Mouse (Mus musculus): ENCODE measurements around the gene Ankrd55. TPM values are rescaled to one million over a fixed set of nuclear protein-coding genes. Genes with fewer than 3 reads are reported as not detected.

Ankrd55 gene
- polyA plus RNA-seq, 1 experiment from 2014 or later: 9.2 TPM

DNA sequence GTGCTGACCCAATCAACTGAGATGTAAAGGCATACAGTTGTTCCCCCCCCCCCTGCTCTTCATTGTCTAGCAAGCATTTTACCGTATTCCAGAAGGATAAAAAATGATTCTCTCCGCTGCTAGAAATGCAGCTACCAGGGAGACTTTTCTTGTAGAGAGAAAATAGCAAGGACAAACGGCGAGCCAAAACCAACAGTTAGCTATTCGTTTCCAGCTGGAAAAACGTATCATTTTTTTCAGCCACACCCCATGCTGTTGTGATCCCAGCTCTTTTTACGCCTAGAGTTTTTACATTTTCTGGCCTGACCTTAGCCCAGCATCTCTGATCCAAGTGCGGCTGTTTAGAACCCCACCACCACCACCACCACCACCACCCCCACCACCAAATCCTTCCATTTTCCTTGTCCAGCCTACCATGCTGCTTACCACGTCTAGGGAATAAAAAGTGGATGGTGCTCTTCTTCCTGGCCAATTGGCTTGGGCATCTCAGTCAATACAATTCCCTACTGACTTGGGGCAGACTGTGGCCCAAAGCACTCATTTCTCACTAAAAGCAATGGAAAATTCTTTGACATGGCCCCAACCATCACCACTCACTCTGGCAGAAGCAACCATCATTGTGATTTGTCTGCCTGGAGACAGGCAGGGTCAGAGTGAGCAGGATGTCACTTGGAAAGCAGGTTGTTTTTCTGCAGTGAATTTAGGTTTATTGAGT is 119.7 kb downstream of the Ankrd55 start:
- Histone ChIP-seq H3K4me2 (replicated peaks) (no peak overlapping the region), H3K9me3 (ENCODE audit: control insufficient read depth, low read length) (no peaks in the 10 kb centered on the region), H3K36me3 (replicated peaks; ENCODE audit: control insufficient read depth, insufficient read depth) (no peaks in the 10 kb centered on the region), H3K27me3 (ENCODE audit: control insufficient read depth, insufficient read depth, low read length) (no peaks in the 10 kb centered on the region), H3K4me3 (replicated peaks; ENCODE audit: low read length) (no peak overlapping the region), H3K4me1 (replicated peaks; ENCODE audit: control insufficient read depth, insufficient read depth, low read length) (no peaks in the 10 kb centered on the region), H3K9ac (no peak overlapping the region), H3K27ac (no peak overlapping the region)
- ATAC-seq (ENCODE audit: low FRiP score): no peak
- 83% methylated on average over 9 of the region's 9 CpGs for WGBS
- no peak for DNase-seq (ENCODE audit: low spot score)

DNA sequence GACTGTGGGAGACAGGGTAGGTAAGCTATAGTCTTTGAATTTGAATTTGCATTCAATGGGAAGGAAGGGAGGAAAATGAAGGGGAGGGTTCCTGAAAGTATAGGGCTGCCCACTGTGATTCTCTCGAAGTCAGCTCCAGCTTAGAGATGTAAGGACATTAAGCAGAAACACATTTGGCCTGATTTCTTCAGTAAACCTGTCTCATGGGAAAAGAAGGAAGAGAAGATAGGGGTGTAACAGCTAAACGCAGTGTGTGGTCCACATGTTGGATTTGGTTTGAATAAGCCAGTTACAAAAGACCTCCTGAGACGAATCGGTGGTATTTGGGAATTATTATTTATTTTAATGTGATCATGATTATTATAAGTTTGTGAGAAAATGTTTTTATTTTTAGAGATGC is 120.5 kb downstream of the Ankrd55 start:
- Histone ChIP-seq H3K4me1 (replicated peaks; ENCODE audit: control insufficient read depth, insufficient read depth, low read length) (no peaks in the 10 kb centered on the region), H3K36me3 (replicated peaks; ENCODE audit: control insufficient read depth, insufficient read depth) (no peaks in the 10 kb centered on the region), H3K4me3 (replicated peaks; ENCODE audit: low read length) (no peak overlapping the region), H3K27ac (no peak overlapping the region), H3K9me3 (ENCODE audit: control insufficient read depth, low read length) (no peaks in the 10 kb centered on the region), H3K27me3 (ENCODE audit: control insufficient read depth, insufficient read depth, low read length) (no peaks in the 10 kb centered on the region), H3K4me2 (replicated peaks) (no peak overlapping the region), H3K9ac (no peak overlapping the region)
- 85% methylated on average over 4 of the region's 4 CpGs for WGBS
- DNase-seq (ENCODE audit: low spot score) (no peak), ATAC-seq (ENCODE audit: low FRiP score) (no peak)

DNA sequence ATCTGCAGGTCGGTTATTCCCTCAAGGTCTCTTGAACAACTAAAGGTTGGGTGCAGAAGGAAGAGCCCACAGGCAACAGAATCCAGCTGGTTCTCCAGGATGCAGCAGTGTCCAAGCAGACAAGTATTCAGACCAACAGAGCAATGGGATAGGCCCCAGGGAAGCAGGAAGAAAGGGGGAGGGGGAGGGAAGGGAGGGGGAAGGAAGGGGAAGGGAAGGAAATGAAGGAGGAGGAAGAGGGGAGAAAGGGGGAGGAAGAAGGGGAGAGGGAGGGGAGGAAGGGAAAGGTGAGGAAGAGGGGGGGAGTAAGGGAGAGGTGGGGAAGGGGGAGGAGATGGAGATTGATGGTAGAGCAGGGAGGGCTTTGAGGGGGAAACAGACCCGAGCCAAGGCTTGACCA is 121.1 kb downstream of the Ankrd55 start:
- H3K4me1 ChIP-seq (replicated peaks; ENCODE audit: control insufficient read depth, insufficient read depth, low read length): no peaks in the 10 kb centered on the region
- H3K9me3 ChIP-seq (ENCODE audit: control insufficient read depth, low read length): no peaks in the 10 kb centered on the region
- no peaks in the 10 kb centered on the region for H3K36me3 ChIP-seq (replicated peaks; ENCODE audit: control insufficient read depth, insufficient read depth)
- 89% methylated on average over 2 of the region's 2 CpGs for WGBS
- ATAC-seq (ENCODE audit: low FRiP score): no peak
- no peak overlapping the region for H3K27ac ChIP-seq
- no peaks in the 10 kb centered on the region for H3K27me3 ChIP-seq (ENCODE audit: control insufficient read depth, insufficient read depth, low read length)
- DNase-seq (ENCODE audit: low spot score): no peak
- H3K4me3 ChIP-seq (replicated peaks; ENCODE audit: low read length): no peak overlapping the region
- no peak overlapping the region for H3K9ac ChIP-seq
- H3K4me2 ChIP-seq (replicated peaks): no peak overlapping the region

DNA sequence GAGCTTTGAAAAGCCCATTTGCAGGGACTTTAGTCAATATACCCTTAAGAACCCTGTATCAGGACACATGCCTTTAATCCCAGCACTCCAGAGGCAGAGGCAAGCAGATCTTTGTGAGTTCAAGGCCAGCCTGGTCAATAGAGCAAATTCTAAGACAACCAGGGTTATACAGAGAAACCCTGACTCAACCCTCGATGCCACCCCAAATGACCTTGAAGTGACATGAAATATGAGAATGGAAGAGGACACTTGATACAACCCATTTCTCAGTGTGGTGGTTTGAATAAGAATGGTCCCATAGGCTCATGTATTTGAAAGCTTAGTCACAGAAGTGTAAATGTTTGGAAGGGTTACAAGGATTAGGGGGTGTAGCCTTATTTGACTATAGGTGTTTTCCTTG is 121.6 kb downstream of the Ankrd55 start:
- WGBS: 90% methylated on average over 1 of the region's 1 CpGs
- H3K4me3 ChIP-seq (replicated peaks; ENCODE audit: low read length): no peak overlapping the region
- DNase-seq (ENCODE audit: low spot score) (no peak), ATAC-seq (ENCODE audit: low FRiP score) (no peak)
- H3K36me3 ChIP-seq (replicated peaks; ENCODE audit: control insufficient read depth, insufficient read depth): no peaks in the 10 kb centered on the region
- no peak overlapping the region for H3K4me2 ChIP-seq (replicated peaks)
- H3K27me3 ChIP-seq (ENCODE audit: control insufficient read depth, insufficient read depth, low read length): no peaks in the 10 kb centered on the region
- H3K27ac ChIP-seq: no peak overlapping the region
- no peaks in the 10 kb centered on the region for H3K4me1 ChIP-seq (replicated peaks; ENCODE audit: control insufficient read depth, insufficient read depth, low read length)
- no peaks in the 10 kb centered on the region for H3K9me3 ChIP-seq (ENCODE audit: control insufficient read depth, low read length)
- H3K9ac ChIP-seq: no peak overlapping the region

DNA sequence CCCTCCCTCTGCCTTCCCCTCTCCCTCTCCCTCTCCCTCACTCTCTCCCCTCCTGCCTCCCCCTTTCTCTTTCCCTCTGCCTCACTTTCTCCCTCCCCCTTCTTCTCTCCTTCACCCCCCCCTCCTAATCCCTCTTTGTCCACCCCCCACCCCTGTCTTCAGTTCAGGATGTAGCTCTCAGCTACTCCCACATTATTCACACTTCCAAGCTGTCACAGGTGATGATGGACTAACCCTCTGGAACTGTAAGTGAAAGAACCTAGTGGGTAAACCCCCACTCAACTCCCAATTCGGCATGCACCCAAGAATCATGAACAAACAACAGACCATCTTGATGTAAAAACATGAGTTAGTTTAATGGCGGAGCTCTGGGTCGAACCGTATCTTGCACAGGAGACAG is 122.2 kb downstream of the Ankrd55 start:
- 95% methylated on average over 4 of the region's 4 CpGs for WGBS
- Histone ChIP-seq H3K9ac (no peak overlapping the region), H3K27ac (no peak overlapping the region), H3K36me3 (replicated peaks; ENCODE audit: control insufficient read depth, insufficient read depth) (no peaks in the 10 kb centered on the region), H3K9me3 (ENCODE audit: control insufficient read depth, low read length) (no peaks in the 10 kb centered on the region), H3K27me3 (ENCODE audit: control insufficient read depth, insufficient read depth, low read length) (no peaks in the 10 kb centered on the region), H3K4me2 (replicated peaks) (no peak overlapping the region), H3K4me3 (replicated peaks; ENCODE audit: low read length) (no peak overlapping the region), H3K4me1 (replicated peaks; ENCODE audit: control insufficient read depth, insufficient read depth, low read length) (no peaks in the 10 kb centered on the region)
- ATAC-seq (ENCODE audit: low FRiP score): no peak
- DNase-seq (ENCODE audit: low spot score): no peak

DNA sequence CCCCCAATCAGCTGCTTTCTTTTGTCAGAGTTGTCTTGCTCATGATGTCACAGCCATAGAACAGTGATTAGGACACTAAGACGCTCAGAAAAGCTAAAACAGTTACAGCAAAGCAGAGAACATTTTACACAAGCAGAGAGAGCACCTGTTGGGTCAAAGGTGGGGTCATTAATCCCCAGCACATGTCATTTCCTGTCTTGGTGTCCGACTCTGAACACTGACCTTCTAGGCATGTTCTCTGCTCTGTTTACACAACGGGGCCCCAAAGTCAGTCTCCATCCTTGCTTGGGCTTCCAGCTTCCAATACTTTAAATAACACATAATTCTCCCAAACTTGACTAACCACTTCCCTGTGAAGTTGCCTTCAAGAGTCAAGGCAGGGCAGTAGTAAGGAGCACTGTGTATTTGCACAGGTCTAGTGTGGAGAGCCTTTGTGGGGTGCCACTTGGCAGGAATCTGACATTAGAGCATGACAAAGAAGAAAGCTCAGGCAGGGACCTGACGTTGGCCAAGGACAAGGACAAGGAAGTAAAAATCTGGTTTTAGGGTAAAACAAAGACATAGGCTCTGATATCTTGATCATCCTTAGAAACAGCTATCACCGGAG is 123.1 kb downstream of the Ankrd55 start:
- 79% methylated on average over 5 of the region's 5 CpGs for WGBS
- H3K4me3 ChIP-seq (replicated peaks; ENCODE audit: low read length): no peak overlapping the region
- H3K27ac ChIP-seq: no peak overlapping the region
- ATAC-seq (ENCODE audit: low FRiP score) (no peak), DNase-seq (ENCODE audit: low spot score) (no peak)
- H3K9ac ChIP-seq: no peak overlapping the region
- no peak overlapping the region for H3K4me2 ChIP-seq (replicated peaks)
- H3K4me1 ChIP-seq (replicated peaks; ENCODE audit: control insufficient read depth, insufficient read depth, low read length): no peaks in the 10 kb centered on the region
- no peaks in the 10 kb centered on the region for H3K9me3 ChIP-seq (ENCODE audit: control insufficient read depth, low read length)
- no peaks in the 10 kb centered on the region for H3K27me3 ChIP-seq (ENCODE audit: control insufficient read depth, insufficient read depth, low read length)
- no peaks in the 10 kb centered on the region for H3K36me3 ChIP-seq (replicated peaks; ENCODE audit: control insufficient read depth, insufficient read depth)

DNA sequence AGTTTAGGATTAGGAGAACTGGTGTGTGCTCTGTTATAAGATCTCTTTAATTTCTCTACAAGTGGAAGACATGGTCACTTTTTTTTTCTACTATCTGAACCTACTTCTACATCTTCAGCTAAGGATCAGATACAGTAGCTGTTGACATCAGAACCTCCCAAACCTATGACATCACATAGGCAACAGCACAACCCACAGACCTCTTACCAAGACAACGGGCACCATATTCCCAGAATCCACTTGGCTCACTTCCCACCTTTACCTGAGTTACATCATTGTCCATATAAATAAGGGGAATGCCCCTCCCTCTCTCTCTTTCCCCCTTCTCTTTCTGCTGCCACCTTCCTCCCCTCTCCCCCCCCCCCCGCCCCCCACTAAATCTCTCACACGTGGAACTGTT is 124.0 kb downstream of the Ankrd55 start:
- H3K27ac ChIP-seq: no peak overlapping the region
- no peak overlapping the region for H3K9ac ChIP-seq
- 73% methylated on average over 2 of the region's 3 CpGs for WGBS

DNA sequence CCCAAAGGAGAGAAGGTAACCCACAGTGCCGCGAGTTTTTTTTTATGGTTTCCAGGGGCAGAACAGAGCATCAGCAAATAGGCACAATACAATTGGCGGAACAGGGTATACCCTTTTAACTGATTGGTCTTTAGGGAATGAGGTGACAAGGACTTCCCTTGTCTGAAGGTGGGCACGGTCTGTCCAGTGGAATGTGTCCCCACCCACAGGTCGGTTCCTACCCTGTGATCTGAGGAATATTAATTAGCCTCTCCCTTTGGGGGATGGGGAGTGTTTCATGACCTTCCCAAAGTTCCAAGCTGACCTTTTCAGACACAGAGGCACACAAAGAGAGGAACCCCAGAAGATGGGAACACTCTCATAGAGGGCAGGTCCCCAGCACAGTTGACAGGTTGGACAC is 124.6 kb downstream of the Ankrd55 start:
- no peak overlapping the region for H3K4me2 ChIP-seq (replicated peaks)
- no peak for ATAC-seq (ENCODE audit: low FRiP score)
- no peaks in the 10 kb centered on the region for H3K9me3 ChIP-seq (ENCODE audit: control insufficient read depth, low read length)
- no peak overlapping the region for H3K27ac ChIP-seq
- H3K9ac ChIP-seq: no peak overlapping the region
- no peaks in the 10 kb centered on the region for H3K36me3 ChIP-seq (replicated peaks; ENCODE audit: control insufficient read depth, insufficient read depth)
- H3K4me1 ChIP-seq (replicated peaks; ENCODE audit: control insufficient read depth, insufficient read depth, low read length): no peaks in the 10 kb centered on the region
- no peak overlapping the region for H3K4me3 ChIP-seq (replicated peaks; ENCODE audit: low read length)
- WGBS: 71% methylated on average over 5 of the region's 5 CpGs
- no peaks in the 10 kb centered on the region for H3K27me3 ChIP-seq (ENCODE audit: control insufficient read depth, insufficient read depth, low read length)
- no peak for DNase-seq (ENCODE audit: low spot score)

More for the DNA sequence above, 124.0 kb downstream of the Ankrd55 start:
- Histone ChIP-seq H3K27me3 (ENCODE audit: control insufficient read depth, insufficient read depth, low read length) (no peaks in the 10 kb centered on the region), H3K4me2 (replicated peaks) (no peak overlapping the region), H3K4me3 (replicated peaks; ENCODE audit: low read length) (no peak overlapping the region), H3K36me3 (replicated peaks; ENCODE audit: control insufficient read depth, insufficient read depth) (no peaks in the 10 kb centered on the region), H3K9me3 (ENCODE audit: control insufficient read depth, low read length) (no peaks in the 10 kb centered on the region), H3K4me1 (replicated peaks; ENCODE audit: control insufficient read depth, insufficient read depth, low read length) (no peaks in the 10 kb centered on the region)
- DNase-seq (ENCODE audit: low spot score) (no peak), ATAC-seq (ENCODE audit: low FRiP score) (no peak)

DNA sequence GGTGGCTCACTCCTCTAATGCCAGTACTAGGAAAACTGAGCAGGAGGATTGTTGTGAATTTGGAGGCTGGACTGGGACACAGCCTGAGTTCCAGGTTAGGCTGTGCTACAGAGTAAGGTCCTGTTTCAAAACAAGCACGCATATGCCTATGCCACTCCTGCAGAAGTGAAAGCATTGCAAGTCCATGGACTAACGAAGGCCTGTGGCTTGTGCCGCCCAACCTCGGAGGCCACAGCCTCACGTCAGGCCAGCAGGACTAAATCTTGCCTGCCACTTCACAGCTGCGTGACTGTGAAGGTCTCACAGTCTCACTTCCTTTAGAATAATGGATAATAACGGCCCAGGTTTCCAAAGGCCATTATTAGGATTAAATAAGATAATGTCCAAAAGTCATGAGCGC is 125.4 kb downstream of the Ankrd55 start:
- ATAC-seq (ENCODE audit: low FRiP score) (no peak), DNase-seq (ENCODE audit: low spot score) (no peak)
- H3K4me1 ChIP-seq (replicated peaks; ENCODE audit: control insufficient read depth, insufficient read depth, low read length): no peaks in the 10 kb centered on the region
- no peaks in the 10 kb centered on the region for H3K36me3 ChIP-seq (replicated peaks; ENCODE audit: control insufficient read depth, insufficient read depth)
- H3K27me3 ChIP-seq (ENCODE audit: control insufficient read depth, insufficient read depth, low read length): no peaks in the 10 kb centered on the region
- H3K27ac ChIP-seq: no peak overlapping the region
- 89% methylated on average over 8 of the region's 8 CpGs for WGBS
- no peak overlapping the region for H3K9ac ChIP-seq
- H3K9me3 ChIP-seq (ENCODE audit: control insufficient read depth, low read length): no peaks in the 10 kb centered on the region
- no peak overlapping the region for H3K4me3 ChIP-seq (replicated peaks; ENCODE audit: low read length)
- no peak overlapping the region for H3K4me2 ChIP-seq (replicated peaks)
